Mouse (Mus musculus) forebrain, postnatal 0 days (tissue): ENCODE data around the gene Cd24a. TPM values are rescaled to one million over a fixed set of nuclear protein-coding genes. Genes with fewer than 3 reads are reported as not detected.

Source experiments
- ATAC-seq: fragments of 200-750 bp; cut with Nextera tagmentation; 2 replicates; pipeline ENCODE4 v1.8.0; 2017; ENCODE audit warnings: mild to moderate bottlenecking, moderate library complexity
- DNase-seq: peaks from one replicate; pipeline ENCODE4 v3.0.0-alpha.2; 2015
- H3K27ac ChIP-seq: fragments of 300-500 bp; sonication (generic); 2 replicates; pipeline ENCODE4 v1.5.1; 2014; ENCODE audit warnings: low read depth, mild to moderate bottlenecking, antibody characterized with exemption, low read length, moderate library complexity, mixed read lengths
- H3K27me3 ChIP-seq: fragments of 300-500 bp; sonication (generic); 2 replicates; pipeline ENCODE4 v1.6.1; 2014; ENCODE audit warnings: mild to moderate bottlenecking, low read length, mixed read lengths; ENCODE audit not compliant: insufficient read depth
- H3K36me3 ChIP-seq: fragments of 300-500 bp; sonication (generic); 2 replicates; pipeline ENCODE4 v1.6.1; 2014; ENCODE audit warnings: mild to moderate bottlenecking, moderate library complexity; ENCODE audit not compliant: insufficient read depth
- H3K4me1 ChIP-seq: fragments of 300-500 bp; sonication (generic); 2 replicates; pipeline ENCODE4 v1.6.1; 2014; ENCODE audit warnings: antibody characterized with exemption; ENCODE audit not compliant: insufficient read depth
- H3K4me2 ChIP-seq: fragments of 300-500 bp; sonication (generic); 2 replicates; pipeline ENCODE4 v1.6.1; 2014; ENCODE audit warnings: low read depth, mild to moderate bottlenecking, moderate library complexity
- H3K4me3 ChIP-seq: fragments of 300-500 bp; sonication (generic); 2 replicates; pipeline ENCODE4 v1.5.1; 2014; ENCODE audit warnings: low read depth, low read length, mixed read lengths
- H3K9ac ChIP-seq: fragments of 300-500 bp; sonication (generic); 2 replicates; pipeline ENCODE4 v1.6.1; 2014; ENCODE audit warnings: mild to moderate bottlenecking
- H3K9me3 ChIP-seq: fragments of 300-500 bp; sonication (generic); 2 replicates; pipeline ENCODE4 v1.6.1; 2016; ENCODE audit warnings: low read length
- CTCF ChIP-seq: sonication (generic); IDR thresholded peaks from 2 replicates; pipeline ENCODE4 v1.5.1; 2016; ENCODE audit warnings: antibody characterized with exemption, control low read depth, low read depth
- WGBS: fragments of 180-500 bp; shearing (Covaris S2); extraction: QIAGEN DNeasy Blood & Tissue Kit; methylation state at CpG from one replicate; pipeline ENCODE4 v1.1.7; 2014; 5-methylcytosine and 5-hydroxymethylcytosine counted together
- polyA plus RNA-seq: library from polyadenylated mRNA; unstranded; fragments of >200 nt; fragmentation: Nextera tagmentation; extraction: Ambion mirVana; gene quantifications from 2 replicates; pipeline ENCODE4 v1.2.1, GENCODE M21; 2015
- total RNA-seq: library from RNA; depleted of rRNA; stranded (reverse); fragments of >200 nt; gene quantifications from 2 replicates; pipeline ENCODE4 v1.2.3, GENCODE M21; 2014

The Cd24a gene
- total and polyA plus RNA-seq, 2 experiments from 2014 or later: 668 to 1,087 TPM

DNA sequence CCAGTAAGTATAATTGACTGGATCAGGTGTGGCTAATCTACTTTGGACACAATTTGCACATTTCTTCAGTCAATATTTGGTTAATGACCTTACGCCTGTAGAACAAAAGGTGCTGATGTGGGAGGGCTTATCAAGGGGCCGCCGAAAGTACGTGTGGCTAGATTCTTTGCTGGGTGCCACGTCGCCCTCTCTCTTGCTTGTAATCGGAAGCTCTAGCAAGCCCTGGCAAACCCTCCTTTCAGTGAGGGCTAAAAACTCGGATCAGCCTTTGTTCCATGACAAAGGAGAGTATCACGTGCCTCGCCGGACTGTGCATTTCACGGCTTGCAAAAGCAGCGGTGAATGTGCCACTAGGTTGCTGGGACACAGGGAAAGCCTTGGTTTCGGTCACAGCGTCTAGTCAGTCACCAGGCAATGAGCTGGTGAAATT is 2.6 kb downstream of the Cd24a start:
- Histone ChIP-seq H3K27me3 (no peaks in the 10 kb centered on the region), H3K4me1 (peaks cover 5% of the 10 kb centered on the region; the same call in 1 of the 2 replicates), H3K9ac (peak overlapping the region; percentile 97), H3K36me3 (peaks cover 20% of the 10 kb centered on the region), H3K9me3 (no peaks in the 10 kb centered on the region), H3K4me2 (peak overlapping the region; percentile 90), H3K4me3 (peak overlapping the region; percentile 83), H3K27ac (peak overlapping the region; percentile 98)
- DNase-seq (peak; percentile 85), ATAC-seq (peak; percentile 25)
- under 1% methylated on average over 15 of the region's 15 CpGs for WGBS
- TF ChIP-seq CTCF: no peak

- Histone ChIP-seq H3K36me3 (peaks cover 20% of the 10 kb centered on the region), H3K4me1 (peaks cover 5% of the 10 kb centered on the region; the same call in 1 of the 2 replicates), H3K9ac (peak overlapping the region; percentile 97), H3K4me3 (peak overlapping the region; percentile 83), H3K9me3 (no peaks in the 10 kb centered on the region), H3K27ac (peak overlapping the region; percentile 98), H3K4me2 (peak overlapping the region; percentile 90), H3K27me3 (no peaks in the 10 kb centered on the region)
- DNase-seq (no peak), ATAC-seq (no peak)
- WGBS: 30% methylated on average over 3 of the region's 3 CpGs
- TF ChIP-seq CTCF: no peak
Observed at GRCm38 (mm10) chr10:43581260-43581659, 3.2 kb downstream of the Cd24a start.

DNA sequence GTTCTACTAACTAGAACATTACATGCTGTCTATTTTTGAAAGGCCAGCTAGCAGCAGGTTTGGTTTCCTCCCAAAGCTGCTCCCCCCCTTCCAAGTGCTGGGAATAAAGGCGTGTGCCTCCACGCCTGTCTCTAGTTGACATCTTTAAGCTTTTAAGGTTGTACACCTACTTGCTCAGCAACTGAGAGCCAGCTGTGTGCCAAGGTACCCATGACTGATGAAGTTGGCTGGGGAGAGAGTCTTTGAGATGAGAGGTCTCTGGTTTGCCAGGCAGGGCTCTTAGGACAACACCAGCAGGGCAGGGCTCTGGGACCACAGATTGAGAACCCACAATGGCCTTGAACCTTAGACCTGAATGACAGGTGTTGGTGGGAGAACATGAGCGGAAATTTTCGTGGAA is 6.5 kb downstream of the Cd24a start:
- no peak for TF ChIP-seq CTCF
- no peak overlapping the region for H3K4me2 ChIP-seq
- peaks cover 20% of the 10 kb centered on the region for H3K36me3 ChIP-seq
- 93% methylated on average over 4 of the region's 4 CpGs for whole genome bisulfite sequencing
- no peaks in the 10 kb centered on the region for H3K27me3 ChIP-seq
- ATAC-seq (no peak), DNase-seq (no peak)
- H3K9me3 ChIP-seq: no peaks in the 10 kb centered on the region
- no peak overlapping the region for H3K9ac ChIP-seq
- no peaks in the 10 kb centered on the region for H3K4me1 ChIP-seq
- H3K4me3 ChIP-seq: no peak overlapping the region
- no peak overlapping the region for H3K27ac ChIP-seq

GRCm38 (mm10) chr10:43588470-43589177 is 10.5 kb downstream of the Cd24a start:
- H3K4me2 ChIP-seq: no peak overlapping the region
- no peak overlapping the region for H3K4me3 ChIP-seq
- no peak for TF ChIP-seq CTCF
- no peak overlapping the region for H3K27ac ChIP-seq
- H3K27me3 ChIP-seq: no peaks in the 10 kb centered on the region
- H3K36me3 ChIP-seq: peaks cover 11% of the 10 kb centered on the region
- DNase-seq: no peak
- no peak for ATAC-seq
- H3K9me3 ChIP-seq: no peaks in the 10 kb centered on the region
- H3K4me1 ChIP-seq: no peaks in the 10 kb centered on the region
- WGBS: 71% methylated on average over 8 of the region's 8 CpGs
- no peak overlapping the region for H3K9ac ChIP-seq

DNA sequence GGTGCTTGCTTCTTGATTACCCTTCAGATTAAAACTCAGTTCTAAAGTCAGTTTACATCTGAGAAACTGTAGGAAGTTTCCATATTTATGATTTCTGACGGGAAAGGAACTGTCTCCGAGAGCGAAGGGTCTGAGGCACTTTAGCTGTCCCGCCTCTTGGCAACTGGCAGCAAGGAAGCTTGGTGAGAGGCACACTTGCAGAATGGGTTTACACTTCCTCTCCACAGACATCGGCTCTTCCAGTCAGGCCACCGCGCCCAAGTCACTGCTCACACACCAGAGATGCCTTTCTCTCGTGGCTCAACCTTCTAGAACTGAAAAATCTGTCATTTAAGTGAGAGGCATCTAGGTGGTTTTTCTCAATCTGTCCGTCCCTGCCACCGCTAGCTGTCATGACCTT is 13.4 kb downstream of the Cd24a start:
- H3K9me3 ChIP-seq: no peaks in the 10 kb centered on the region
- H3K27me3 ChIP-seq: no peaks in the 10 kb centered on the region
- no peak for TF ChIP-seq CTCF
- no peak overlapping the region for H3K27ac ChIP-seq
- no peak overlapping the region for H3K4me3 ChIP-seq
- H3K36me3 ChIP-seq: no peaks in the 10 kb centered on the region
- no peak overlapping the region for H3K9ac ChIP-seq
- DNase-seq: no peak
- H3K4me1 ChIP-seq: no peaks in the 10 kb centered on the region
- H3K4me2 ChIP-seq: no peak overlapping the region
- ATAC-seq: no peak
- WGBS: 90% methylated on average over 10 of the region's 10 CpGs

DNA sequence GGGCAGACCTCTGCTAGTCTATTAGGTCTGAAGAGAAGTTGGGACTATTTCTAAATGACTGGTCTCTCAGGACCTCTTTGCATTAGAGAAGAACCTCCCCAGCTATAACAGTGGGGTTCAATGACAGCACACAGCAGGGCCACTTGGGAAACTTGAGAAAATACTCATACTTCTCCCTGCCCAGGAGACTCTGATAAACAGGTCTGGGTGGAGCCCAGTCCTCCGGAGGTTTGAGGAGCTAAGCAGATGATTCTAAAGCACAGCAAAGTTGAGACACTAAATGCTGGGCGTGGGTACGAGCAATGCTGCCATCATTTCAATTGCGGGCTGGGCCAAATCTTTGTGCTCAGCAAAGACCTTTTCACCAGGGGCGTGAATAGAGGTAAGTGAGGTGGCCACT is 15.1 kb downstream of the Cd24a start:
- 87% methylated on average over 5 of the region's 5 CpGs for WGBS

GRCm38 (mm10) chr10:43594187-43594586 is 16.1 kb downstream of the Cd24a start:
- no peak for TF ChIP-seq CTCF
- DNase-seq: no peak
- Histone ChIP-seq H3K4me3 (no peak overlapping the region), H3K36me3 (no peaks in the 10 kb centered on the region), H3K9ac (no peak overlapping the region), H3K9me3 (no peaks in the 10 kb centered on the region), H3K27ac (no peak overlapping the region), H3K4me2 (no peak overlapping the region), H3K27me3 (no peaks in the 10 kb centered on the region), H3K4me1 (no peaks in the 10 kb centered on the region)
- ATAC-seq: no peak
- WGBS: 71% methylated on average over 2 of the region's 2 CpGs

More for the DNA sequence above, 15.1 kb downstream of the Cd24a start:
- ATAC-seq: no peak
- Histone ChIP-seq H3K9ac (no peak overlapping the region), H3K4me2 (no peak overlapping the region), H3K36me3 (no peaks in the 10 kb centered on the region), H3K27me3 (no peaks in the 10 kb centered on the region), H3K4me3 (no peak overlapping the region), H3K4me1 (no peaks in the 10 kb centered on the region), H3K9me3 (no peaks in the 10 kb centered on the region), H3K27ac (no peak overlapping the region)
- no peak for TF ChIP-seq CTCF
- no peak for DNase-seq
